Mouse (Mus musculus) testis, adult 2 months (tissue): Measurements from ENCODE around the gene Ifnk. TPM values are rescaled to one million over a fixed set of nuclear protein-coding genes. Genes with fewer than 3 reads are reported as not detected.

Source experiments
- H3K27ac ChIP-seq: fragments of 200-500 bp; 2 replicates; pipeline ENCODE4 v1.5.1; 2012; ENCODE audit warnings: low read depth, low read length; ENCODE audit not compliant: control insufficient read depth, insufficient read depth
- H3K27me3 ChIP-seq: fragments of 200-500 bp; 2 replicates; pipeline ENCODE4 v1.6.1; 2012; ENCODE audit warnings: mild to moderate bottlenecking, low read length, moderate library complexity; ENCODE audit not compliant: control insufficient read depth, insufficient read depth
- H3K36me3 ChIP-seq: fragments of 200-500 bp; 2 replicates; pipeline ENCODE4 v1.6.1; 2012; ENCODE audit warnings: mild to moderate bottlenecking, low read length; ENCODE audit not compliant: control insufficient read depth, insufficient read depth
- H3K4me1 ChIP-seq: fragments of 200-500 bp; 2 replicates; pipeline ENCODE4 v1.6.1; 2012; ENCODE audit warnings: low read length; ENCODE audit not compliant: control insufficient read depth, insufficient read depth
- H3K4me3 ChIP-seq: fragments of 200-500 bp; 2 replicates; pipeline ENCODE4 v1.5.1; 2012; ENCODE audit warnings: low read depth, mild to moderate bottlenecking, low read length, moderate library complexity, mixed read lengths; ENCODE audit not compliant: control insufficient read depth
- CTCF ChIP-seq: fragments of 200-500 bp; IDR thresholded peaks from 2 replicates; pipeline ENCODE4 v1.5.1; 2012; ENCODE audit warnings: low read depth, mild to moderate bottlenecking, inconsistent platforms, low read length, moderate library complexity; ENCODE audit not compliant: control insufficient read depth, insufficient read depth, insufficient replicate concordance
- POLR2A ChIP-seq: fragments of 200-500 bp; IDR thresholded peaks from 2 replicates; pipeline ENCODE4 v1.6.1; 2012; ENCODE audit warnings: low read depth, mild to moderate bottlenecking, inconsistent platforms, low read length, moderate library complexity; ENCODE audit not compliant: control insufficient read depth
- polyA plus RNA-seq: library from polyadenylated mRNA; depleted of rRNA; stranded (reverse); fragments of >200 nt; gene quantifications from 2 replicates; pipeline ENCODE4 v1.2.3, GENCODE M21; 2012

Gene Ifnk
- polyA plus RNA-seq, 1 experiment = not detected

GRCm38 (mm10) chr4:35127759-35128158 lies 24.1 kb upstream of the Ifnk start:
- Histone ChIP-seq H3K4me1 (no peaks in the 10 kb centered on the region), H3K27ac (no peak overlapping the region)

GRCm38 (mm10) chr4:35130411-35130948 lies 21.4 kb upstream of the Ifnk start:
- TF ChIP-seq POLR2A (no peak), CTCF (no peak)
- Histone ChIP-seq H3K4me1 (no peaks in the 10 kb centered on the region), H3K36me3 (no peaks in the 10 kb centered on the region), H3K4me3 (no peak overlapping the region), H3K27ac (no peak overlapping the region), H3K27me3 (no peaks in the 10 kb centered on the region)

More at GRCm38 (mm10) chr4:35127759-35128158, 24.1 kb upstream of the Ifnk start:
- Histone ChIP-seq H3K27me3 (no peaks in the 10 kb centered on the region), H3K36me3 (no peaks in the 10 kb centered on the region), H3K4me3 (no peak overlapping the region)
- no peak for TF ChIP-seq CTCF
- no peak for TF ChIP-seq POLR2A

GRCm38 (mm10) chr4:35131592-35131991 lies 20.3 kb upstream of the Ifnk start:
- TF ChIP-seq POLR2A = no peak
- no peak for TF ChIP-seq CTCF
- no peak overlapping the region for H3K4me3 ChIP-seq
- H3K4me1 ChIP-seq = no peaks in the 10 kb centered on the region
- no peak overlapping the region for H3K27ac ChIP-seq
- H3K36me3 ChIP-seq = no peaks in the 10 kb centered on the region
- H3K27me3 ChIP-seq = no peaks in the 10 kb centered on the region

- Histone ChIP-seq H3K36me3 (no peaks in the 10 kb centered on the region), H3K27me3 (no peaks in the 10 kb centered on the region), H3K4me1 (no peaks in the 10 kb centered on the region), H3K27ac (no peak overlapping the region), H3K4me3 (no peak overlapping the region)
- TF ChIP-seq CTCF (no peak), POLR2A (no peak)
Measured at GRCm38 (mm10) chr4:35133411-35133810, 18.4 kb upstream of the Ifnk start.

- TF ChIP-seq CTCF = no peak
- TF ChIP-seq POLR2A = no peak
- Histone ChIP-seq H3K36me3 (no peaks in the 10 kb centered on the region), H3K4me1 (no peaks in the 10 kb centered on the region), H3K4me3 (no peak overlapping the region), H3K27me3 (no peaks in the 10 kb centered on the region), H3K27ac (no peak overlapping the region)
Measured at GRCm38 (mm10) chr4:35134846-35135611, 16.8 kb upstream of the Ifnk start.

- Histone ChIP-seq H3K4me1 (no peaks in the 10 kb centered on the region), H3K4me3 (no peak overlapping the region), H3K27ac (no peak overlapping the region), H3K36me3 (no peaks in the 10 kb centered on the region), H3K27me3 (no peaks in the 10 kb centered on the region)
- TF ChIP-seq POLR2A (no peak), CTCF (no peak)
Measured at GRCm38 (mm10) chr4:35135806-35136205, 16.1 kb upstream of the Ifnk start.

- H3K4me1 ChIP-seq = no peaks in the 10 kb centered on the region
- no peaks in the 10 kb centered on the region for H3K36me3 ChIP-seq
- no peak overlapping the region for H3K27ac ChIP-seq
- no peak overlapping the region for H3K4me3 ChIP-seq
- TF ChIP-seq POLR2A (no peak), CTCF (no peak)
- H3K27me3 ChIP-seq = no peaks in the 10 kb centered on the region
Measured at GRCm38 (mm10) chr4:35136996-35137395, 14.9 kb upstream of the Ifnk start.
